Mouse (Mus musculus) MEL (cell line): ENCODE data around the gene Shld2.

Experiments used
- BHLHE40 ChIP-seq: IDR thresholded peaks from 2 replicates; pipeline ENCODE4 v1.6.1; 2012; ENCODE audit warnings: low read depth, mild to moderate bottlenecking, inconsistent platforms, low read length, improper control_type of control experiment, borderline replicate concordance
- CTCF ChIP-seq, 3 experiments: IDR thresholded peaks in 2 of 3; conservative IDR thresholded peaks in 1 of 3; 2 replicates each; pipeline ENCODE4 v1.5.1; 2011 to 2012; ENCODE audit warnings: low read length in 3 of 3, low read depth in 2 of 3, mild to moderate bottlenecking in 2 of 3, improper control_type of control experiment in 1 of 3, inconsistent platforms in 1 of 3, mixed read lengths in 1 of 3, moderate library complexity in 1 of 3; ENCODE audit not compliant: control insufficient read depth in 1 of 3, insufficient read depth in 1 of 3, poor library complexity in 1 of 3, severe bottlenecking in 1 of 3
- JUND ChIP-seq: IDR thresholded peaks from 2 replicates; pipeline ENCODE4 v1.6.1; 2011; ENCODE audit warnings: low read depth, mild to moderate bottlenecking, improper control_type of control experiment, low read length
- MAX ChIP-seq: IDR thresholded peaks from 2 replicates; pipeline ENCODE4 v1.6.1; 2011; ENCODE audit warnings: low read length, improper control_type of control experiment
- MEF2A ChIP-seq: IDR thresholded peaks from 2 replicates; pipeline ENCODE4 v1.6.1; 2014; ENCODE audit warnings: low read depth, mild to moderate bottlenecking, inconsistent platforms, low read length, improper control_type of control experiment; ENCODE audit not compliant: poor library complexity, insufficient replicate concordance, severe bottlenecking; ENCODE audit errors: extremely low read depth
- POLR2A ChIP-seq, 2 experiments: IDR thresholded peaks; 2 replicates each; pipeline ENCODE4 v1.6.1; 2011 to 2012; ENCODE audit warnings: low read length in 2 of 2, mild to moderate bottlenecking in 2 of 2, control low read depth in 1 of 2, improper control_type of control experiment in 1 of 2, low read depth in 1 of 2, moderate library complexity in 1 of 2; ENCODE audit not compliant: control insufficient read depth in 1 of 2, insufficient read depth in 1 of 2, poor library complexity in 1 of 2
- RAD21 ChIP-seq: IDR thresholded peaks from 2 replicates; pipeline ENCODE4 v1.6.1; 2011; ENCODE audit warnings: mild to moderate bottlenecking, low read depth, low read length, improper control_type of control experiment
- SIN3A ChIP-seq: IDR thresholded peaks from 2 replicates; pipeline ENCODE4 v1.6.1; 2012; ENCODE audit warnings: low read length, improper control_type of control experiment, inconsistent platforms
- TAL1 ChIP-seq: IDR thresholded peaks from 2 replicates; pipeline ENCODE4 v1.6.1; 2012; ENCODE audit warnings: mild to moderate bottlenecking, inconsistent platforms, low read length, moderate library complexity, mixed read lengths
- TCF12 ChIP-seq: IDR thresholded peaks from 2 replicates; pipeline ENCODE4 v1.6.1; 2014; ENCODE audit warnings: low read depth, mild to moderate bottlenecking, inconsistent platforms, low read length, improper control_type of control experiment, moderate library complexity
- ZKSCAN1 ChIP-seq: IDR thresholded peaks from 2 replicates; pipeline ENCODE4 v1.6.1; 2012; ENCODE audit warnings: low read depth, mild to moderate bottlenecking, inconsistent platforms, low read length, improper control_type of control experiment, moderate library complexity
- ZNF384 ChIP-seq: IDR thresholded peaks from 2 replicates; pipeline ENCODE4 v1.6.1; 2012; ENCODE audit warnings: low read depth, mild to moderate bottlenecking, inconsistent platforms, low read length, improper control_type of control experiment

DNA sequence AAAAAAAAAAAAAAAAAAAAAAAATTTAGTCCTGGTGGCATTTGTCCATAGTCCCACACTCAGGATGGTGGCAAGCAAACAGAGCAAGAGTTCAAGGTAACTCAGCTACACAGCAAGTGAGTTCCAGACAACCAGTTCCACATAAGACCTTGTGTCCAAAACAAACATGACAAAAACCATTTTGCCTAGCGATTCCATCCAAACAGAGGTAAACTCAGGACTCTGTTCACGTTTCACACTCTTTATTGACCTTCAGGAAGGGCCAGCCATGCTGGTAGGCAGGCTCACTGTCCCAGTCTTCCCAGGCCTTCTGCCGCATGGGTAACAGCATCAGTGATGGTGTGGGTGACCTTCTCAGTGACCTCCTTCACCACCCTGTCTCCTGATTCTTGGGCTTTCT, 41.4 kb upstream of the Shld2 start:
- TF ChIP-seq JUND = no peak
- TF ChIP-seq MAX = no peak
- no peak for TF ChIP-seq POLR2A (IDR thresholded peaks at IDR 0.05; ENCODE audit: control insufficient read depth in 1 of 2, insufficient read depth in 1 of 2, low read depth in 1 of 2, low read length in 2 of 2, poor library complexity in 1 of 2)
- TF ChIP-seq CTCF (IDR thresholded peaks at IDR 0.05 in 2 of 3, conservative IDR thresholded peaks at IDR 0.05 in 1 of 3; ENCODE audit: control insufficient read depth in 1 of 3, insufficient read depth in 1 of 3, low read depth in 2 of 3, low read length in 3 of 3, poor library complexity in 1 of 3, severe bottlenecking in 1 of 3) = no peak
- no peak for TF ChIP-seq MEF2A
- TF ChIP-seq TAL1 = no peak
- TF ChIP-seq SIN3A = no peak
- TF ChIP-seq BHLHE40 = no peak
- no peak for TF ChIP-seq ZKSCAN1
- no peak for TF ChIP-seq RAD21
- TF ChIP-seq TCF12 = no peak
- no peak for TF ChIP-seq ZNF384
